Comparison of ENCODE assay signal across 15 mouse cellular contexts in the genomic region with DNA sequence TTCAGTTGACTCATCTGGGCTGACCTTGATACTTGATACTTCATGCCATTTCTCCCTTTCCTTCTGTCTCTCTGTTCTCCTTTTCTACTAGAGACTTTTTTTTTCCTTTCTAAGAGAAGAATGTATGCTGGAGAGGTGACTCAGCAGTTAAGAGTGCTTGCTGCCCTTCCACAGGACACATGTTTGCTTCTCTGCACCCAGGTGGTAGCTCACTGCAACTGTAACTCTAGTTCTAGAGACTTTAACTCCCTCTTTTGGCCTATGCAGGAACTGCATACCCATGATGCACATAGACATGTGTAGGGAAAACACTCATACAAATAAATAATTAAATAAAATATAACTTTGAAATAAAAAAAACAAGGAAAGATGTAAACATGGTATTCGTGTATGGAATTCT.
"Had no signal": no experiment of that assay in that cellular context is flagged by ENCODE, and none has a peak within 500 bp of the region (broad histone marks: within the 10 kb centered on the region; RNA-seq: fewer than 3 reads in every experiment).

No protein-coding gene starts in this region.

- H3K27ac ChIP-seq: kidney, embryonic 15.5 days; limb, embryonic 13.5 days; liver, embryonic 14.5 days; neural tube, embryonic 13.5 days had no signal

- ATAC-seq: midbrain, embryonic 16.5 days had no signal

- H3K4me3 ChIP-seq: kidney, embryonic 15.5 days; limb, embryonic 13.5 days; neural tube, embryonic 13.5 days had no signal

- H3K9ac ChIP-seq: kidney, embryonic 15.5 days; limb, embryonic 13.5 days; liver, embryonic 14.5 days; neural tube, embryonic 13.5 days had no signal

- H3K4me2 ChIP-seq: kidney, embryonic 15.5 days; limb, embryonic 13.5 days; midbrain, embryonic 11.5 days; neural tube, embryonic 13.5 days had no signal

- DNase-seq: kidney, adult 2 months; kidney, postnatal 25 days; layer of hippocampus, adult 9-11 months; layer of hippocampus, postnatal 36 days; lung, adult 18-20 months; lung, postnatal 4 days; retina, postnatal 1 day; right cerebral cortex, postnatal 14 days; thymus, postnatal 14 days had no signal

- H3K27me3 ChIP-seq: kidney, embryonic 15.5 days; limb, embryonic 13.5 days; neural tube, embryonic 13.5 days had no signal

- H3K36me3 ChIP-seq: kidney, embryonic 15.5 days; limb, embryonic 13.5 days; neural tube, embryonic 13.5 days had no signal

- H3K9me3 ChIP-seq: kidney, embryonic 15.5 days; limb, embryonic 13.5 days; neural tube, embryonic 13.5 days had no signal
